Mouse (Mus musculus): ENCODE measurements around the gene March9. TPM values are rescaled to one million over a fixed set of nuclear protein-coding genes. Genes with fewer than 3 reads are reported as not detected.
"Not testable (repeated sequence)": the region's sequence is repeated elsewhere in the genome, so short reads cannot be mapped to it uniquely, and the experiment has no call there.

Gene March9
- total RNA-seq, 1 experiment = 4.6 TPM

- peak within 1 kb of the TSS; percentile 98 for H3K9ac ChIP-seq (ENCODE audit: insufficient read depth, low read depth, low read length, poor library complexity, severe bottlenecking)
- no peaks in the 10 kb centered on the region for H3K9me3 ChIP-seq (ENCODE audit: control insufficient read depth, insufficient read depth, low read depth, low read length)
- no peak for TF ChIP-seq CHD2 (IDR thresholded peaks at IDR 0.05; ENCODE audit: low read depth, low read length)
- TF ChIP-seq HCFC1 (IDR thresholded peaks at IDR 0.05; ENCODE audit: borderline replicate concordance, insufficient read depth, low read length) = 0 out of 2 replicates have a peak, but pooled peaks have one; percentile 64
- TF ChIP-seq MAFK (IDR thresholded peaks at IDR 0.05; ENCODE audit: insufficient read depth, low read depth, low read length) = no peak
- no peak for TF ChIP-seq ZC3H11A (IDR thresholded peaks at IDR 0.05; ENCODE audit: borderline replicate concordance, low read depth, low read length)
- TF ChIP-seq ZNF384 (IDR thresholded peaks at IDR 0.05; ENCODE audit: low read depth, low read length) = no peak
- H3K36me3 ChIP-seq (ENCODE audit: control insufficient read depth, insufficient read depth, low read length, poor library complexity, severe bottlenecking) = peaks cover 36% of the 10 kb centered on the region
- DNase-seq (ENCODE audit: low read depth, low spot score) = peak; percentile 97
- peaks cover 2 to 13% of the 10 kb centered on the region in 2 experiments; a peak in 3 of 4 replicates for H3K4me1 ChIP-seq (ENCODE audit: control insufficient read depth in 2 of 2, insufficient read depth in 2 of 2, low read length in 2 of 2, poor library complexity in 1 of 2)
- peak within 1 kb of the TSS; percentile 84 to 99 for H3K4me3 ChIP-seq (ENCODE audit: insufficient read depth in 1 of 2, low read depth in 1 of 2, low read length in 2 of 2, poor library complexity in 1 of 2, severe bottlenecking in 1 of 2)
- H3K27ac ChIP-seq (ENCODE audit: insufficient read depth, low read depth, low read length, poor library complexity, severe bottlenecking) = peak within 1 kb of the TSS; percentile 77
- in situ Hi-C loops (cut with MboI; ENCODE audit: low sequenced_read_pairs in 2 of 2, unreplicated experiment in 2 of 2) = no loop called here
Measured at GRCm38 (mm10) chr10:127063239-127063872, 3.4 kb upstream of the March9 start, which contains the start of gene Cdk4. Gene Cdk4 (plus strand): TSS chr10:127063534.

- Histone ChIP-seq H3K36me3 (ENCODE audit: control insufficient read depth, insufficient read depth, low read length, poor library complexity, severe bottlenecking) (peaks cover 30% of the 10 kb centered on the region), H3K27ac (ENCODE audit: insufficient read depth, low read depth, low read length, poor library complexity, severe bottlenecking) (no peak overlapping the region), H3K9me3 (ENCODE audit: control insufficient read depth, insufficient read depth, low read depth, low read length) (no peaks in the 10 kb centered on the region), H3K9ac (ENCODE audit: insufficient read depth, low read depth, low read length, poor library complexity, severe bottlenecking) (no peak overlapping the region), H3K4me1 (ENCODE audit: control insufficient read depth in 2 of 2, insufficient read depth in 2 of 2, low read length in 2 of 2, poor library complexity in 1 of 2) (peaks cover 2 to 13% of the 10 kb centered on the region in 2 experiments; a peak in 3 of 4 replicates), H3K4me3 (ENCODE audit: insufficient read depth in 1 of 2, low read depth in 1 of 2, low read length in 2 of 2, poor library complexity in 1 of 2, severe bottlenecking in 1 of 2) (no peak overlapping the region)
- no peak for DNase-seq (ENCODE audit: low read depth, low spot score)
- no peak for TF ChIP-seq ZNF384 (IDR thresholded peaks at IDR 0.05; ENCODE audit: low read depth, low read length)
- no peak for TF ChIP-seq ZC3H11A (IDR thresholded peaks at IDR 0.05; ENCODE audit: borderline replicate concordance, low read depth, low read length)
- no peak for TF ChIP-seq HCFC1 (IDR thresholded peaks at IDR 0.05; ENCODE audit: borderline replicate concordance, insufficient read depth, low read length)
- TF ChIP-seq CHD2 (IDR thresholded peaks at IDR 0.05; ENCODE audit: low read depth, low read length) = no peak
- no peak for TF ChIP-seq MAFK (IDR thresholded peaks at IDR 0.05; ENCODE audit: insufficient read depth, low read depth, low read length)
- in situ Hi-C loops (cut with MboI; ENCODE audit: low sequenced_read_pairs in 2 of 2, unreplicated experiment in 2 of 2) = no loop called here
Measured at GRCm38 (mm10) chr10:127062503-127062902, 2.5 kb upstream of the March9 start.

GRCm38 (mm10) chr10:127062101-127062500, 2.1 kb upstream of the March9 start:
- H3K4me3 ChIP-seq (ENCODE audit: insufficient read depth in 1 of 2, low read depth in 1 of 2, low read length in 2 of 2, poor library complexity in 1 of 2, severe bottlenecking in 1 of 2); H3K9ac ChIP-seq (ENCODE audit: insufficient read depth, low read depth, low read length, poor library complexity, severe bottlenecking); H3K27ac ChIP-seq (ENCODE audit: insufficient read depth, low read depth, low read length, poor library complexity, severe bottlenecking); DNase-seq (ENCODE audit: low read depth, low spot score); in situ Hi-C loops (cut with MboI; ENCODE audit: low sequenced_read_pairs in 2 of 2, unreplicated experiment in 2 of 2); H3K9me3 ChIP-seq (ENCODE audit: control insufficient read depth, insufficient read depth, low read depth, low read length): not testable (repeated sequence)
- Histone ChIP-seq H3K4me1 (ENCODE audit: control insufficient read depth in 2 of 2, insufficient read depth in 2 of 2, low read length in 2 of 2, poor library complexity in 1 of 2) (peaks cover 2 to 16% of the 10 kb centered on the region in 2 experiments; a peak in 3 of 4 replicates), H3K36me3 (ENCODE audit: control insufficient read depth, insufficient read depth, low read length, poor library complexity, severe bottlenecking) (peaks cover 30% of the 10 kb centered on the region)

- TF ChIP-seq MAFK (IDR thresholded peaks at IDR 0.05; ENCODE audit: insufficient read depth, low read depth, low read length) = no peak
- TF ChIP-seq HCFC1 (IDR thresholded peaks at IDR 0.05; ENCODE audit: borderline replicate concordance, insufficient read depth, low read length) = no peak
- no peak for TF ChIP-seq ZNF384 (IDR thresholded peaks at IDR 0.05; ENCODE audit: low read depth, low read length)
- no peak for TF ChIP-seq CHD2 (IDR thresholded peaks at IDR 0.05; ENCODE audit: low read depth, low read length)
- no peak for TF ChIP-seq ZC3H11A (IDR thresholded peaks at IDR 0.05; ENCODE audit: borderline replicate concordance, low read depth, low read length)
- Histone ChIP-seq H3K9me3 (ENCODE audit: control insufficient read depth, insufficient read depth, low read depth, low read length) (no peaks in the 10 kb centered on the region), H3K9ac (ENCODE audit: insufficient read depth, low read depth, low read length, poor library complexity, severe bottlenecking) (no peak overlapping the region), H3K27ac (ENCODE audit: insufficient read depth, low read depth, low read length, poor library complexity, severe bottlenecking) (no peak overlapping the region), H3K4me3 (ENCODE audit: insufficient read depth in 1 of 2, low read depth in 1 of 2, low read length in 2 of 2, poor library complexity in 1 of 2, severe bottlenecking in 1 of 2) (no peak overlapping the region), H3K36me3 (ENCODE audit: control insufficient read depth, insufficient read depth, low read length, poor library complexity, severe bottlenecking) (peaks cover 28% of the 10 kb centered on the region), H3K4me1 (ENCODE audit: control insufficient read depth in 2 of 2, insufficient read depth in 2 of 2, low read length in 2 of 2, poor library complexity in 1 of 2) (peaks cover 2 to 15% of the 10 kb centered on the region in 2 experiments; a peak in 3 of 4 replicates)
- in situ Hi-C loops (cut with MboI; ENCODE audit: low sequenced_read_pairs in 2 of 2, unreplicated experiment in 2 of 2) = no loop called here
- no peak for DNase-seq (ENCODE audit: low read depth, low spot score)
Measured at GRCm38 (mm10) chr10:127061513-127061912, 1.5 kb upstream of the March9 start.

Data from ES-E14 (cell line).